Mouse (Mus musculus): Measurements from ENCODE around the gene Slc38a4. TPM values are rescaled to one million over a fixed set of nuclear protein-coding genes. Genes with fewer than 3 reads are reported as not detected.
A peak's percentile ranks its signal among the peaks of the same experiment; 100 is the strongest.

The Slc38a4 gene
- polyA plus RNA-seq, 1 experiment from 2014 or later: 63.0 TPM

GRCm38 (mm10) chr15:97015036-97015596, 40.6 kb downstream of the Slc38a4 start:
- Histone ChIP-seq H3K27ac (ENCODE audit: low read length) (no peak overlapping the region), H3K9ac (ENCODE audit: low read length) (no peak overlapping the region), H3K4me1 (ENCODE audit: control insufficient read depth, insufficient read depth, low read length) (peaks cover 4% of the 10 kb centered on the region), H3K27me3 (ENCODE audit: control insufficient read depth, insufficient read depth, low read length) (no peaks in the 10 kb centered on the region), H3K4me3 (replicated peaks; ENCODE audit: low read length) (no peak overlapping the region), H3K36me3 (ENCODE audit: control insufficient read depth, insufficient read depth, low read length) (no peaks in the 10 kb centered on the region), H3K9me3 (replicated peaks; ENCODE audit: control insufficient read depth, low read length) (no peaks in the 10 kb centered on the region), H3K4me2 (ENCODE audit: low read depth, low read length) (no peak overlapping the region)
- 82% methylated on average over 12 of the region's 12 CpGs for WGBS
- no peak for ATAC-seq (ENCODE audit: insufficient read depth, low FRiP score)

- Histone ChIP-seq H3K4me1 (ENCODE audit: control insufficient read depth, insufficient read depth, low read length) (no peaks in the 10 kb centered on the region), H3K4me2 (ENCODE audit: low read depth, low read length) (no peak overlapping the region), H3K9me3 (replicated peaks; ENCODE audit: control insufficient read depth, low read length) (no peaks in the 10 kb centered on the region), H3K9ac (ENCODE audit: low read length) (no peak overlapping the region), H3K27ac (ENCODE audit: low read length) (no peak overlapping the region), H3K36me3 (ENCODE audit: control insufficient read depth, insufficient read depth, low read length) (no peaks in the 10 kb centered on the region), H3K27me3 (ENCODE audit: control insufficient read depth, insufficient read depth, low read length) (no peaks in the 10 kb centered on the region), H3K4me3 (replicated peaks; ENCODE audit: low read length) (no peak overlapping the region)
- ATAC-seq (ENCODE audit: insufficient read depth, low FRiP score): no peak
- 69% methylated on average over 14 of the region's 14 CpGs for WGBS
These were observed 44.0 kb downstream of the Slc38a4 start for GRCm38 (mm10) chr15:97011599-97012372.

- H3K27ac ChIP-seq (ENCODE audit: low read length): no peak overlapping the region
- no peak overlapping the region for H3K9ac ChIP-seq (ENCODE audit: low read length)
- 80% methylated on average over 3 of the region's 3 CpGs for WGBS
- H3K4me3 ChIP-seq (replicated peaks; ENCODE audit: low read length): no peak overlapping the region
- ATAC-seq (ENCODE audit: insufficient read depth, low FRiP score): no peak
- peaks cover 4% of the 10 kb centered on the region for H3K4me1 ChIP-seq (ENCODE audit: control insufficient read depth, insufficient read depth, low read length)
- H3K9me3 ChIP-seq (replicated peaks; ENCODE audit: control insufficient read depth, low read length): no peaks in the 10 kb centered on the region
- no peaks in the 10 kb centered on the region for H3K36me3 ChIP-seq (ENCODE audit: control insufficient read depth, insufficient read depth, low read length)
- H3K4me2 ChIP-seq (ENCODE audit: low read depth, low read length): no peak overlapping the region
- H3K27me3 ChIP-seq (ENCODE audit: control insufficient read depth, insufficient read depth, low read length): no peaks in the 10 kb centered on the region
These were observed 46.5 kb downstream of the Slc38a4 start for GRCm38 (mm10) chr15:97009271-97009670.

- H3K4me3 ChIP-seq (replicated peaks; ENCODE audit: low read length): no peak overlapping the region
- no peak for ATAC-seq (ENCODE audit: insufficient read depth, low FRiP score)
- 83% methylated on average over 15 of the region's 15 CpGs for WGBS
- H3K27ac ChIP-seq (ENCODE audit: low read length): no peak overlapping the region
- no peak overlapping the region for H3K4me2 ChIP-seq (ENCODE audit: low read depth, low read length)
- no peak overlapping the region for H3K9ac ChIP-seq (ENCODE audit: low read length)
- no peaks in the 10 kb centered on the region for H3K9me3 ChIP-seq (replicated peaks; ENCODE audit: control insufficient read depth, low read length)
- peaks cover 19% of the 10 kb centered on the region for H3K4me1 ChIP-seq (ENCODE audit: control insufficient read depth, insufficient read depth, low read length)
- H3K36me3 ChIP-seq (ENCODE audit: control insufficient read depth, insufficient read depth, low read length): no peaks in the 10 kb centered on the region
- H3K27me3 ChIP-seq (ENCODE audit: control insufficient read depth, insufficient read depth, low read length): no peaks in the 10 kb centered on the region
These were observed 50.0 kb downstream of the Slc38a4 start for GRCm38 (mm10) chr15:97005631-97006234.

- no peaks in the 10 kb centered on the region for H3K27me3 ChIP-seq (ENCODE audit: control insufficient read depth, insufficient read depth, low read length)
- H3K4me1 ChIP-seq (ENCODE audit: control insufficient read depth, insufficient read depth, low read length): peaks cover 24% of the 10 kb centered on the region
- no peaks in the 10 kb centered on the region for H3K9me3 ChIP-seq (replicated peaks; ENCODE audit: control insufficient read depth, low read length)
- 0 out of 2 replicates have a peak overlapping the region, but pooled peaks have one; percentile 13 for H3K4me2 ChIP-seq (ENCODE audit: low read depth, low read length)
- ATAC-seq (ENCODE audit: insufficient read depth, low FRiP score): no peak
- H3K4me3 ChIP-seq (replicated peaks; ENCODE audit: low read length): no peak overlapping the region
- 55% methylated on average over 7 of the region's 7 CpGs for WGBS
- no peaks in the 10 kb centered on the region for H3K36me3 ChIP-seq (ENCODE audit: control insufficient read depth, insufficient read depth, low read length)
- no peak overlapping the region for H3K9ac ChIP-seq (ENCODE audit: low read length)
- peak overlapping the region; percentile 49; the same call in 1 of the 2 replicates for H3K27ac ChIP-seq (ENCODE audit: low read length)
These were observed 51.3 kb downstream of the Slc38a4 start for GRCm38 (mm10) chr15:97004525-97004867.

- Histone ChIP-seq H3K4me3 (replicated peaks; ENCODE audit: low read length) (no peak overlapping the region), H3K9ac (ENCODE audit: low read length) (no peak overlapping the region), H3K9me3 (replicated peaks; ENCODE audit: control insufficient read depth, low read length) (no peaks in the 10 kb centered on the region), H3K27ac (ENCODE audit: low read length) (peak overlapping the region; percentile 49; the same call in 1 of the 2 replicates), H3K4me2 (ENCODE audit: low read depth, low read length) (0 out of 2 replicates have a peak overlapping the region, but pooled peaks have one; percentile 13), H3K27me3 (ENCODE audit: control insufficient read depth, insufficient read depth, low read length) (no peaks in the 10 kb centered on the region), H3K36me3 (ENCODE audit: control insufficient read depth, insufficient read depth, low read length) (no peaks in the 10 kb centered on the region), H3K4me1 (ENCODE audit: control insufficient read depth, insufficient read depth, low read length) (peaks cover 24% of the 10 kb centered on the region)
- 27% methylated on average over 10 of the region's 10 CpGs for WGBS
- peak; percentile 60; the same call in 1 of the 2 replicates for ATAC-seq (ENCODE audit: insufficient read depth, low FRiP score)
These were observed 51.8 kb downstream of the Slc38a4 start for GRCm38 (mm10) chr15:97003851-97004524.

- Histone ChIP-seq H3K9me3 (replicated peaks; ENCODE audit: control insufficient read depth, low read length) (no peaks in the 10 kb centered on the region), H3K9ac (ENCODE audit: low read length) (no peak overlapping the region), H3K4me3 (replicated peaks; ENCODE audit: low read length) (no peak overlapping the region), H3K27me3 (ENCODE audit: control insufficient read depth, insufficient read depth, low read length) (no peaks in the 10 kb centered on the region), H3K4me2 (ENCODE audit: low read depth, low read length) (no peak overlapping the region), H3K27ac (ENCODE audit: low read length) (no peak overlapping the region), H3K4me1 (ENCODE audit: control insufficient read depth, insufficient read depth, low read length) (peaks cover 24% of the 10 kb centered on the region), H3K36me3 (ENCODE audit: control insufficient read depth, insufficient read depth, low read length) (no peaks in the 10 kb centered on the region)
- WGBS: 84% methylated on average over 6 of the region's 6 CpGs
- no peak for ATAC-seq (ENCODE audit: insufficient read depth, low FRiP score)
These were observed 52.6 kb downstream of the Slc38a4 start for GRCm38 (mm10) chr15:97003186-97003585.

- Histone ChIP-seq H3K27ac (ENCODE audit: low read length) (no peak overlapping the region), H3K4me1 (ENCODE audit: control insufficient read depth, insufficient read depth, low read length) (peaks cover 24% of the 10 kb centered on the region), H3K9ac (ENCODE audit: low read length) (no peak overlapping the region), H3K4me2 (ENCODE audit: low read depth, low read length) (no peak overlapping the region), H3K4me3 (replicated peaks; ENCODE audit: low read length) (no peak overlapping the region), H3K27me3 (ENCODE audit: control insufficient read depth, insufficient read depth, low read length) (no peaks in the 10 kb centered on the region), H3K36me3 (ENCODE audit: control insufficient read depth, insufficient read depth, low read length) (no peaks in the 10 kb centered on the region), H3K9me3 (replicated peaks; ENCODE audit: control insufficient read depth, low read length) (no peaks in the 10 kb centered on the region)
- ATAC-seq (ENCODE audit: insufficient read depth, low FRiP score): no peak
- 77% methylated on average over 12 of the region's 12 CpGs for WGBS
These were observed 53.0 kb downstream of the Slc38a4 start for GRCm38 (mm10) chr15:97002752-97003151.

GRCm38 (mm10) chr15:97001886-97002285, 53.9 kb downstream of the Slc38a4 start:
- H3K36me3 ChIP-seq (ENCODE audit: control insufficient read depth, insufficient read depth, low read length): 0 out of 2 replicates have a peak, but pooled peaks cover 4% of the 10 kb centered on the region
- no peaks in the 10 kb centered on the region for H3K27me3 ChIP-seq (ENCODE audit: control insufficient read depth, insufficient read depth, low read length)
- H3K4me3 ChIP-seq (replicated peaks; ENCODE audit: low read length): no peak overlapping the region
- H3K4me1 ChIP-seq (ENCODE audit: control insufficient read depth, insufficient read depth, low read length): peaks cover 24% of the 10 kb centered on the region
- no peaks in the 10 kb centered on the region for H3K9me3 ChIP-seq (replicated peaks; ENCODE audit: control insufficient read depth, low read length)
- ATAC-seq (ENCODE audit: insufficient read depth, low FRiP score): no peak
- 80% methylated on average over 7 of the region's 7 CpGs for WGBS
- H3K9ac ChIP-seq (ENCODE audit: low read length): 0 out of 2 replicates have a peak overlapping the region, but pooled peaks have one; percentile 7
- peak overlapping the region; percentile 73 for H3K27ac ChIP-seq (ENCODE audit: low read length)
- no peak overlapping the region for H3K4me2 ChIP-seq (ENCODE audit: low read depth, low read length)

Data from stomach, embryonic 16.5 days (tissue).